Comparison of ENCODE assay signal across 12 mouse cellular contexts in genomic region chr16:64845947-64846346, GRCm38 (mm10). TPM values are rescaled to one million over a fixed set of nuclear protein-coding genes. Genes with fewer than 3 reads are reported as not detected.
DNase-seq lines count a peak whose midpoint lies in the region; TF ChIP-seq lines count a peak whose summit lies in the region.
"Had no signal": no experiment of that assay in that cellular context is flagged by ENCODE, and none has a peak within 500 bp of the region (broad histone marks: within the 10 kb centered on the region; RNA-seq: fewer than 3 reads in every experiment).

No protein-coding gene starts in this region.

- peak; percentile 17 for DNase-seq in gastrocnemius, adult 2 months
- no peak for DNase-seq in gastrocnemius, postnatal 36 days
- DNase-seq in 3T3-L1 (ENCODE audit: low read depth, low spot score) (peak; percentile 46), R1 (ENCODE audit: low read depth, low spot score) (peak; percentile 78)
- DNase-seq in mesoderm, embryonic 11.5 days (ENCODE audit: low read depth, low spot score): peak; percentile 7
- DNase-seq in Muller cell, postnatal 12 days (ENCODE audit: inconsistent ontology term): no peak
- no peak for DNase-seq in gastrocnemius, postnatal 10 days
- DNase-seq in right cerebral cortex, postnatal 14 days: no peak
- DNase-seq: cerebellum, adult 2 months; heart, adult 18-20 months had no signal

- peak; percentile 33; the same call in 1 of the 2 replicates for TF ChIP-seq CTCF in gastrocnemius, adult 2 months (IDR thresholded peaks at IDR 0.05)

- no peak overlapping the region for H3K27ac ChIP-seq in gastrocnemius, adult 2 months
- H3K27ac ChIP-seq: stomach, embryonic 15.5 days had no signal

- intact Hi-C loops in gastrocnemius, adult 2 months (cut with DNase I): no loop called here
- intact Hi-C loops in gastrocnemius, postnatal 36 days (cut with DNase I): no loop called here

- H3K4me3 ChIP-seq in gastrocnemius, adult 2 months: no peak overlapping the region
- H3K4me3 ChIP-seq: megakaryocyte, embryonic 14.5 days; stomach, embryonic 15.5 days had no signal

RNA-seq across cellular contexts. Expression of gene Zfp654, which starts 5.5 kb away (rescaled TPM):
- 10 to 100 TPM; 10.5 to 11.4 TPM for total RNA-seq in gastrocnemius, adult 2 months (2021)
- total RNA-seq in gastrocnemius, postnatal 36 days (2021): 1 to 10 TPM; 8.0 to 9.1 TPM
- total RNA-seq in gastrocnemius, postnatal 10 days (2021): 1 to 10 TPM; 7.5 to 8.1 TPM

RNA-seq across cellular contexts. Expression of gene Cggbp1, which starts 5.8 kb away (rescaled TPM):
- 10 to 100 TPM; 18.2 to 26.7 TPM for total RNA-seq in gastrocnemius, adult 2 months (2021)
- total RNA-seq in gastrocnemius, postnatal 36 days (2021): 10 to 100 TPM; 20.2 to 20.6 TPM
- 10 to 100 TPM; 40.8 to 45.4 TPM for total RNA-seq in gastrocnemius, postnatal 10 days (2021)

Comparison
In these comparisons a context has a peak if more than half of its experiments do, and no peak if none do; other contexts are left out.
1. DNase-seq: peak in gastrocnemius, adult 2 months (single experiment), 3T3-L1 (single experiment), R1 (single experiment) and mesoderm, embryonic 11.5 days (single experiment); none in gastrocnemius, postnatal 36 days (0 of 2), Muller cell, postnatal 12 days (single experiment), gastrocnemius, postnatal 10 days (single experiment) and right cerebral cortex, postnatal 14 days (single experiment).